Mouse (Mus musculus): ENCODE results near the gene Ctnnbip1. TPM values are rescaled to one million over a fixed set of nuclear protein-coding genes. Genes with fewer than 3 reads are reported as not detected.

The Ctnnbip1 gene
- total RNA-seq, 2 experiments from 2014 or later, result 6.2 to 9.7 TPM

DNA sequence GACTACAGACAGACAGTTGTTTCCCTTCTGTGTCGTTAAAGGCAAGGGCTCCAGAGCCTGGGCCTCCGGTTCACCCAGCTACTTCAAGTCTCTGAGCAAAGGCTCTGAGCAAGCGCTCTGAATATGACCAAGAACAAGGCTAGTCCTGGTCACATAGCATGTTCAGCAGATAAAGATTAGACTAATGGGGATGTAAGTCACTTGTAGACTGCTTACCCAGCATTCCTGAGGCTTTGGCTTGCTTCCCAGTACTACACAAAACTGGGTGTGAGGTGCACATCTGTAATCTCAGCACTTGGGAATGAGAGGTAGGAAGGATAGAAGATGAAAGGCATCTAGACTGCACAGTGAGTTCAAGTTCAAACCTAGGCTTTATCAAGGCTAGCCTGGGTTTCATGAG, 40.4 kb downstream of the Ctnnbip1 start:
- no peak for ATAC-seq (ENCODE audit: poor library complexity, severe bottlenecking)

DNA sequence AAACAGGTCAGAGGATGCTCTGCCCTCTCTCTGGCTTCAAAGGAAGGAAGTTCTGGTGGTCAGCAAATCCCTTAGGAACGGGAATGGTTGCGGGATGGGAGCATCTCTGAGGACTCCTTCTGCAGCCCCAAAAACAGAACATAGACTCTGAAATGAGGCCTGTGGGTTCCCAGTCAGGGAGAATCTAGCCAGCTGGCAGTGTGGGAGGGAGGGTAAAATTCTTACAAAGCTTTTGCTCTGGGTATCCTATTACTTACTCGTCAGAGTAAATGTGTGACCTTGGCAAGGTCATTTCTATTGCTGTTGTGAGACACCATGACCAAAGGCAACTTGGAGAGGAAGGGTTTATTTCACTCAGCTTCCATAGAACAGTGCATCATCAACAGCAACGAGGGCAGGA, 43.4 kb downstream of the Ctnnbip1 start:
- ATAC-seq (ENCODE audit: poor library complexity, severe bottlenecking), result no peak

DNA sequence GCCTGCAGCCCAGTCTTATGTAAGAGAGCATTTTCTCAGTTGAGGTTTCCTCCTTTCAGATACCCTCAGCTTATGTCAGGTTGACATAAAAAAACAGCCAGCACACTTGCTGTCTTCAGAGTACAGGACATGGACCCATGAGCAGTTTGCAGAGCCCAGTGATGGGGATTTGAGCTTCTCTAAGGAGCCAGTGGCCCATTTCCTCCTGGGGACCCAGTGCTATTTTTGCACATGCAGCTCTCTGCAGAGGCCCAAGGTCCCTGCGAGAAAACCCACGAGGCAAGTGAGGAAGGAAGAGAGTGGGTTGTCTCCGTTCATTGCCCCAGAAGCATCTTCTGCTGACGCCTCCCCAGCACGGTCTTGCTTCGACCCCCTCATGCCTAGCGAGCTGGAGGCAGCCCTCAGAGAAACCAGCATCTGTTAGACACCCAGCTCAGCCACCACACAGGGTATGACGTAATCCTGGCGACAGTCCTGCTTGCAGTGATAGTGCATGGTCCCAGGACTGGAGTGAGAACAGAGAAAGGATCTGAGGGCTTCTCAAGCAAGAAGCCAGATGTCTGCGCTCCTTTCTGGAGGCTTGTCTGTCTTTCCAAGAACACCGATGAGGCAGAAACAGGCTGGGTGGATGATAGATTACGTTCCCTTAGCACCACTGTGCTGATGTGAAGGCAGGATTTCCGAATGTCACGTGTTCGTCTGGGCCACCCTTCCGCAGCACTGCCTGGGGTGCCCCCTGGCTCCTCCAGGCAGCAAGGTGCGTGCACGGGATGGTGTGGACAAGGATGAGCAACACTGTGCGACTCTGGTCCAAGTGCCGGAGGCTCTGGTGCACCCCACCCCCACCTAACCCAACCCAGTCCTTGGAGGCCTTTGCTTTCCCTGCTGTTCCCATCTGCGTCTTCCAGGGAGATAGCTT, 44.2 kb downstream of the Ctnnbip1 start:
- peak; percentile 35; the same call in 1 of the 2 replicates for ATAC-seq (ENCODE audit: poor library complexity, severe bottlenecking)

DNA sequence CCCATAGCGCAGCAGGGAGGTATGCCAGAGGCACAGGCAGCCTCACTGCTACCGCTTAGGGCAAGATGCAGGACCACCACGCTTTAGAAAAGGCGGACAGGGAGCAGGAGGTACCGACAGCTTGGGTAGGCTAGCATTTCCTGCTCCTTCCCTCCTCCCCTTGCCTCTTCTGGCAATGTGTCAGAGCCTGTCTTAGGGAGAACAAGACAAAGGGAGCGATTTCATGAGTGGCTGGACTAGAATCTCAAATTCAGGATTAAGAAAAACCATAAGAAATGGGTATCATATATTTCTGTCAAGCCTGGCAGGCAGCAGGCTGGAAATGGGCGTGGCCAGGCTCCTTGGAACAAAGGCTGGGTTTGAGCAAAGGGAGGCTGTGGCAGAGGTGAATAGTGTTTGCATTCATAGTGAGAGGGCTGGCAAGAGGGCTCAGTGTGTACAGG, 44.9 kb downstream of the Ctnnbip1 start:
- ATAC-seq (ENCODE audit: poor library complexity, severe bottlenecking), result no peak

DNA sequence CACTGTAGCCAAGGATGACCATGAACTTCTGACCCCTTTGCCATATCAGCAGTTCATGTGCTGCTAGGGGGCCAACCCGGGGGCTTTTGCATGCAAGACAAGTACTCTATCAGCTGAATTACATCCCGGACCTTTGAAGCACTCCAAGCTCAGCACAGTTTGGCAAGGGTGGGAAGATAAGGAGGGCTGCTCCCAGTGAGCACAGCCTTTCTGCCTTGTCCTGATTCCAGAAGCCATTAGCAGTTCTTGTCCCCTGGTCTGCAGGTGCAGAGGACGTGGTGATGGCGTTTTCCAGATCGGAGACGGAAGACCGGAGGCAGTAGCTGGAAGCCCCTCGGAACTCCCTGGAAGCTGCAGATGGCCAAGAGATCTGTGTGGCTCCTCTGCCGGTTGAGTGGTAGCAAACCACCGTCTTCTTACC, 45.9 kb downstream of the Ctnnbip1 start:
- no peak for ATAC-seq (ENCODE audit: poor library complexity, severe bottlenecking)

DNA sequence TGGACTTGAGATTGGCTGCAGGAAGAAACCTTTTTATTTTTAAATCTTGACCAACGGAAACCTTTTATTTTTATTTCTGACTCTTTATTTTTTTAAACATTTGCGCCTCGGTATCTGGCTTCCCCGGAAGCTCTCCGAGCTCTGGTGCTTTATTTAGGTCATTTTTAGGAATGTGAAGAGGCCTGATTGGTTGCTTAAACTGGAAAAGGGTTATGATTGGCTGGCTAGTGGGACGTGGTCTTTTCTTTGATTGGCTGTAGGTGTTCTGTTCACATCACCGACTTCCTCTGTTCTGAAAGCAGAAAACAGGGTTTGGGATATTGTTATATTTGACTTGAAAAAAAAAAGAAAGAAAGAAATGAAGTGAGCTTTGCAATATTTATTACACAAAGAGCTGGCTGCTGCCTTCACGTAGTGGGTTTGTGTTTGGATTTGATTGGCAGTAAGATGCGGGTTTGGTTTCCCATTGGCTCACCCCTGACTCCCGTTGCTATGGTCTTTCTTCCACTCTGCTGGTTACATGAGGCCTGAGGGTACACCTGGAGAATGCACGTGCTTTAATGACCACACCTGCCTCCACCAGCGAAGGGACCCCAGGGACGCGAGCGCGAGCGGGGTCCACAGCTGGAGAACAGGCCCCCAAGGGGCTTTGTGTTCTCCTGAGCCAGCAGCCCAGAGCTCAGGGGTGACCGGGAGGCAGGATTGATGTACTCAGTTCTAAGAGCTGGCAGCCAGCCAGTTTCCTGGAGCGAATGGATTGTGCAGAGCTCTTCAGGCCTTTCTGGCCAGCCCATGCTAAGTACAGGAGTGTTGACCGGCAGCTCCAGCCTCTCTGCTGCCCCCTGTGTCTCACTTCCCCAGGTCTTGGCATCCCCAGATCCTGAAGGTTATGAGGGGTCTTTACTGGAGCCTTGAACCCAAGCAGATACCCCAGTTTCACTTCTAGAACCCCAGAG, 46.7 kb downstream of the Ctnnbip1 start:
- no peak for ATAC-seq (ENCODE audit: poor library complexity, severe bottlenecking)

DNA sequence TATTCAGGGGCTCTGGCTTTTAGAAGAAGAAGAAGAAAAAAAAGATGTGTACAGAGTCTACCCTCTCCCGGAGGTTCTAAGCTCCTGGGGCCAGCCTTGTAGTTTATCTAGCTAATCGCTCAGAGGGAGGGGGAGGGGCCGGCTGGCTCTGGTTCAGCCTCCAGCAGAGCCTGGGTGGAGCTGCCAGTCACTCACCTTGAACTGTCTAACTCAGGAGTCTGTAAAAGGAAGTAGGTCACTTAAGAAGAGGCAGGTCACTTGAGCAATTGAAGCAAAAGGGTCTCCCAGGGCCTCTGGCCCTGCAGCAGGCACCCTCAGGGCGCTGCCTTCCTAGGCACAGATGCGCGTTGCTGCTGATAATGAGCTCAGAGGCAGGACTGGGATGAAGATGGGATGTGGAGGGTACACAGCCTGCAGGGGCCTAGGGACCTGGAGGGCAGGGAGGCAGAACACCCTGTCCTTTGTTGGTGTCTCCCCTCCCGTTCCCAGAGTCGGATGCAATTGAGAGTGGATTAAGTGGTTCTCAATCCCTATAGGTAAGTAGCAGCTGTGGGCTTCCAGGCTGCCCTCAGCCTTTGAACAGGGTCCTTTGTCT, 49.5 kb downstream of the Ctnnbip1 start:
- ATAC-seq (ENCODE audit: poor library complexity, severe bottlenecking), result no peak

DNA sequence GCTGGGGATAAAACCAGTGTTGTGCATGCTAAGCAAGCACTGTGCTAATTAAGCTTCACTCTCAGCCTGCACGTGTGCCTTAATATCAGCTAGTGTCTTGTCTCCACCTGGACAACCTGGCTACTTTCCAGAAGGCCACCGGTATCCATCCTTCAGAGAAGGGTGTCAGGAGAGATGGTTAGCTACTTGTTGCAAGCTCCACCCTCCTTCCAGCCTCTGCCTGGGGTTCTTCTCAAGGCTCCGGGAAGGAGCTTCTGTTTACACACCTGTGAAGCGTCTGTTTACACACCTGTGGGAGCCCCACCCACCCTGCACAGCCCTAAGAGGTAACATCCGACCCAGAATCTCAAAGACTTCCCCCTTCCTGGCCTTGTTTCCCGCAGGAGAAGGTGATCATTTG, 50.6 kb downstream of the Ctnnbip1 start:
- no peak for ATAC-seq (ENCODE audit: poor library complexity, severe bottlenecking)

DNA sequence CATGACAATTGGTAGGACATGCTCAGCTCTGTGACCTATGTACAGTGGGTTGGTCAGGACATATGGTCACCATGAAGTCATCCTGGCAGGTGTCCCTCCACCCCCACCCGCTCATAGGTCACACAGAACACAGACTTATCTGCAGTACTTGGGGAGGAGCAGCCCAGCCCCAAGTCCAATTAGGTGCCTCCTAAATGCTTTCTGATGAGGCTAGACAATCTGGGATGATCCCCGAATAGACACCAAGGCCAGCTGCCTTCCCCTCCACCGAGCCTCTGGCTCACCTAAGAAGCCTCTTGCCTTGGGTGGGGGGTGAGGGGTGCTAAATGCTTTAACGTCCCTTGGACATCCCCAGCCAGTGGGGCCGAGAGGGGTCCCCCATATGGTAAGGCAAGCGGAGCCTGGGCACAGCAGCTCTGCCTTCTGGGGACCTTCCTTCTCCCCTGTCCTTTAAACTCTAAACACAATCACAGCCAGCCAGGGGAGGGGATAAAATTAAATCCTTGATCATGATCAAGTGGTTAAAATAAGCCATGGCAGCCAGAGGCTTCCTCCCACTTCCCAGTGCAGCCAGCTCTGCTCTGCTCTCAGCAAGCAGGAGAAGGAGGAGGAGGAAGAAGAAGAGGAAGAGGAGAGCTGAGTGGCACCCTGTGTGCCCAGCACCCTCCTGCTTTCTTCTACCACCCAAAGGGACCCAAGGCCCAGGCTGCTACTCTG, 51.9 kb downstream of the Ctnnbip1 start:
- no peak for ATAC-seq (ENCODE audit: poor library complexity, severe bottlenecking)

DNA sequence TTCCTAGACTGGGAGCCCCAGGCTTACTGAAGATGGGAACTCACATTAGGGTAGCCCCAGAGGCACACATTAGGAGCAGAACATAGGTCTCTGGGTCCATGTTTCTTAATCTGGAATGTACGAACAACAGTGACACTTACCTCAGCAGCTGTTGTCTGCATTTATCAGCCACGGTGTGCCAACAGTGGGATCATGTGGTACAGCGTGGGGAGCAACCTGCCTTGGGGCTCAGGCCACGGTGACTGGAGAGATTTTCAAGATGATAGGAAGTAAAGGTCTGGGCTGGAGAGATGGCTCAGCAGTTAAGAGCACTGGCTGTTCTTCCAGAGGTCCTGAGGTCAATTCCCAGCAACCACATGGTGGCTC, 52.4 kb downstream of the Ctnnbip1 start:
- no peak for ATAC-seq (ENCODE audit: poor library complexity, severe bottlenecking)

DNA sequence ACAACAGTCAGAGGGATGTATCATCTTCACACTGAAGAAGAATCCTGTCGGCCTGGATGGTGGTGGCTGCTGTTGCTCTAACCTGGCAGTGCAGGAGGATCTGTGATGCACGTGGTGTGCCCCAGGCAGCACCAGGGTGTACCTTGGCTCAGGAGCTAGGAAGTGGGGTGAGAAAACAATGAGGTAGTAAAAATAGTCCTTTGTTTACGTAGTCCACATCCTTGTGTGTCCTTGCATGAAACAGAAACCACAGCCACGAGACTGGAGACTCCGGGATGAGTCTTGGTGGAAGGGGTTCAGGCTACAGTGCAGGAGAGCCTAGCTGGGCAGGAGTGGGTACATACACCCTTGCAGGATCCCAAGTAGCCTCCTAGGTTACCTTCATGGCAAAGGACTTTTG, 53.2 kb downstream of the Ctnnbip1 start:
- ATAC-seq (ENCODE audit: poor library complexity, severe bottlenecking), result no peak

DNA sequence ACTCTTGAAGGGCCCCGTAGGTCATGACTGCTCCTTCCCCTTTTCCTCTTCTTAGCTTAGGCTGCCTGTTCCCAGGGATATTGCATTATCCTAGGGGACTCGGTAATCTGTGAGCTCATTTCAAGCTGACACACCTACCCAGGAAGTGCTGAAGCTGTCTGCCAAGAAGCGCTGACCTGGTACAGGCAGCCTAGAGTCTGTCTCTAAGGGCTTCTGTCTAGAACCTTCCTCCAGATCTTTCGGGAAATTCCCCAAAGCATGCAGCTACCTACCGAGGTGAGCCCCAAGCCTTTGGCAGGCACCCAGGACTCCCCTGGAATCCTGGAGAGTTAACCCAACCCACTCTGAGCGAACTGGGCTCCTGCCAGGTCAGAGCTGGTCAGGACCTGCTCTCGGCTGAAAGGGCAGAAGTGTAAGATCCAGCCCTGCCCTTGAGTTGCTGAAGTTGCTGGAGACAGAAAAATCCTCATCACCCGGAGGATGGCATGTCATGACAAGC, 53.7 kb downstream of the Ctnnbip1 start:
- ATAC-seq (ENCODE audit: poor library complexity, severe bottlenecking), result no peak

DNA sequence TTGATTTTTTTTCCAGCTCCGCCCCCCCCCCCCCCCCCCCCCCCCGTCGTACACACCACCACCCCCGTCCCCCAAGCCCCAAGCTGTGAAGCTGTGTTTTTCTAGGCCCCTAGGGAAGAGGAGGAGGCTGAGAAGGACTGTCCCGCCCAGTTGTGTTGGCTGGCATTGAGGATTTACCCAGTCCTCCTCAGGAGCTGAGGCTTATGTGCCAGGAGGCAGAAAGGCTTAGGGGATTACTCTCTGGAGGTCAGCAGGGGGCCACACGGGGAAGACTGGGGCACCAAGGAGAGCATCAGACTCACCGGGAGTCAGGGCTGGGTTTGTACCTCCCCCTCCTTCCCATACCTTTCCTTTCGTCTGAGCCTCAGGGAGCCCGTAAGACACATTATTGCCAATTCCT, 54.4 kb downstream of the Ctnnbip1 start:
- ATAC-seq (ENCODE audit: poor library complexity, severe bottlenecking), result no peak

DNA sequence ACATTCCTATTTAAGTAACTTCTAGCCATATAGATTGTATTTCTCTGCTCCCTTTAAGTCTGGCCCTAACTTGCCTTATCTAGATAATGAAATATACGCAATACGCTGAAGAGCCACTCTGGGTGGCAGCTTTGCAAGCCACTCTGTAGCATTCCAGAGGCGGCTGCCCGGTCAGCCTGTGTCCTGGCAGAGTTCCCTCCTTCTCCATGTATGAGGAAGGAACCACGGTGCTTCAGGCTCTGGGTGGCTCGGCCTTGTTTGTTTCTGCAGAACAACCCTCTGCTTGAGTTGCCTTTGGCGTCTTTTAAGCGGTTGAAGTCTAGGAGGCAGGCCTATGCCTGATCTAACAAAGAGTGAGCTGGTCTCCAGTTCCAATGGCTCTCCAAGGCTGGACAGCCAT, 54.8 kb downstream of the Ctnnbip1 start:
- ATAC-seq (ENCODE audit: poor library complexity, severe bottlenecking), result no peak

DNA sequence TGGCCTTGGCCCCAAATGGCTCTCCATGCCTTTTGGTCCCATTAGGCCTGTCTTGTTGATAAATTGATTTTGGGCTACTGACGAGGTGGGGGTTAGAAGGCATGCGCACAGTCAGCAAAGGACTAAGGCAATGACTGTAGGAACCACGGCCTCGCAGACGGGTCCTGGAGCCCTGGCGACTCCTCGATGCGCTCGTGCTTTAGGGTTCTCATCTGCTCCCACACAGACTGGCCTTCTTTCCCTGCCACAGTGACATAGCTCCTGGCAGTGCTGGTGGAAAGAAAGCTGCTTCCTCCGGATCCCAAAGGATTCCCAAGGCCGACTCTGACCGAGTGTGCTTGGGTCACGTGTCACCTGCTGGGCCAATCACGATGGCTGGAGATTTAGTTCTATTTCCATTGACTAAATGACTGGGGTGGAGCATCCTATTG, 56.4 kb downstream of the Ctnnbip1 start:
- no peak for ATAC-seq (ENCODE audit: poor library complexity, severe bottlenecking)

DNA sequence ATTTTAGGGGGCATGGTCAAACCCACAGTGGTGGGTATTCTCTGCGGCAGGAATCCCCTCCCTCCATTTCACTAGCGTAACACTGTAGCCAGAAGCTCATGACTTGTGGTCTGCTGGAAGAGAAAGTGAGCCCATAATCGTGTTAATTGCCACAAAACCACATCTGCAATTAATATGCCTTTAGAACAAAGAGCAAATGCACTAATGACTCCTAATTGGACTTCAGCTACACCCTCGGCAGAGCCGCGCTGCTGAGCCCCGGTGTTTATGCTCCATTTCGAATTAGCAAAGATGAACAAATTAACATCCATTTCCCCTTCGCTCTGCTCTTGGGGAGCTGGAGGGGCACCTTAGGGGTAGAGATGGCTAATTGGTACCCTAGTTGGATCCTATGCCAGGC, 58.0 kb downstream of the Ctnnbip1 start:
- no peak for ATAC-seq (ENCODE audit: poor library complexity, severe bottlenecking)

DNA sequence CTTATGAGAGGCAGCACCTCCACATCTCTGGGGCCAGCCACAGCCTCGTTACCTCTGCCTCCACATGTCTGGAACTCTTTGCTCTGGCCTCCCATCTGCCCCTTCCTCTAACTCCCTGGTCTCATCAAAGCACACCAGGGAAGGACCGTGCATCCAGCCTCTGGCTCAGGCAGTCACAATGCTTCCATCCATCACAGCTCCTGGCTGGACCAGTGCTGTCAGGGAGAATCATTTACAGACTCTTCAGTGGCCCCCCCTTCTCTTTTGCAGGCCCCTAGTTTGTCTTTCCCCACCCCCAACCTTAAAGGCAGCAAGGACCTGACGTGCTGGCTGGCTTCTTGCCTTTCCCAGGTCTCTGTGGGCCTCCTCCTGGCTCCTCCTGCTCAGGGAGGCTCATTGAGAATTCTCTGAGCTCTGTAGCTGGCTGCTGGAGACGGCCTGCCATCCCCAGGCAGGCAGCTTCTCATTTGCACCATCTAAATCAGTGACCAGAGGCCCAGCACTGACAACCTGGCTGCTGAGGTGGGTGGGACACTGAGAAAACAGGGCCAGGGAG, 59.0 kb downstream of the Ctnnbip1 start:
- ATAC-seq (ENCODE audit: poor library complexity, severe bottlenecking), result no peak

DNA sequence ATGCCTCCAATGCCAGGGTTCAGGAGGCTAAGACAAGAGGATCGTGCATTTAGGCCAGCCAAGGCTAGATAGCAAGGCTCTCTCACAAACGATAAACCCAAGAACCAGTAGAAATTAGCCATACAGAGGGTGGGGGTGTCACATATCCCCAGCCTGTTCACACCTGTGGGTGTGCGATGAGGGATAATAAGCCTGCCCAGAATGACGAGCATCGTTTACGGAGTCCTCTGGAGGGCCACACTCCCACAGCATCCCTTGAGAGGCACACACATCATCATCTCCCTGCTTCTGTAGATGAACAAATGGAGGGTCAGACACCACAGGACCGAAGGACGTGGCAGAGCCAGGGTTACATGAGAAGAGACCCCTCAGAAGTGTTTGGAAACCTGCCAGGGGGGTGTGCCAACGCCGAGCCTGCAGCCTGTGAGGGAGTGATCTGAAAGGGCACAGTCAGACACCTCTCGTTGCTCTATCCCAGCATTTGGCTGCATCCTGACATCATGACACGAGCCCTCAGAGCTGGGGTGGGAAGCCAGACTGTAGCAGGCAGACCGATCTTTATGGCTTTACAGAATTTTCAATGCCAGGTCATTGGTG, 60.1 kb downstream of the Ctnnbip1 start:
- ATAC-seq (ENCODE audit: poor library complexity, severe bottlenecking), result no peak

DNA sequence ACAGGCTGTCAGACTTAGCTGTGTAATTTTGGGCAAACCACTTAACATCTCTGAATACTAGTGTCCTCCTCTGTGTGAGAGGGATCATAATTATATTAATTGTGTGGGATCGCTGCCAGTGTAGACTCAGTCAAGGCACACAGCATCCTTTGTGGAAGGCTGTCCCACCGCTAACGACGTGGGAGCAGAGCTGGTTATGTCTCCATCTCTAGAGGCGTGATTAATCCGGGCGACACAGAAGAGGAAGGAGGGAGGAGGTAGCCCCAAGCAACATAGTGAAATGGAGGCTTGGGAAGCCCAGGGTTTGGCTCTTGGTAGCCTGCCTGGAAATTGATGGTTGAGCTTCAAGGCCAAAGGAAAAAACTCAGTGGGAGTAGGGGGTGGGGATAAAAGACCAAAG, 60.8 kb downstream of the Ctnnbip1 start:
- no peak for ATAC-seq (ENCODE audit: poor library complexity, severe bottlenecking)

DNA sequence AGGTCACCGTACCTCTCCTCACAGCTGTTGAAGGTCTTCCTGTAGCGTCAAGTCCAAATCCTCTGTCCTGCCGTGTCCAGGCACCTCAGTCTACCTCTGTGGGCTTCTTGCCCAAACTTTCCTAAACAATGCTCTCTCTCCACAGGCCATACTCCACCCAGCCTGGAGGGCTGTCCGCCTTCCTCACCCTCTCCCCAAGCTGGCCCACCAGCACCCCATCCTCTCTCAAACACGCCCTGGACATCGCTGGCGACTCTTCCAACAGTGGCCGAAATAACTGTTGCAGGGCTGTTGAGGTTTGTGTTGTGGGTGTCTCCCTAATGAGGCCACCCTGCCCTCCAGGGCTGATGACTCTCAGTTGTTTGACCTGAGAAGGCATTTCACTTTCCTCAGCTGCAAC, 67.2 kb downstream of the Ctnnbip1 start:
- ATAC-seq (ENCODE audit: poor library complexity, severe bottlenecking), result no peak

All from megakaryocyte, adult 5-6 weeks (primary cell).